Mouse (Mus musculus) megakaryocyte-erythroid progenitor cell, adult 5-6 weeks (primary cell): ENCODE measurements around the gene Slc23a4. TPM values are rescaled to one million over a fixed set of nuclear protein-coding genes. Genes with fewer than 3 reads are reported as not detected.
A peak's percentile ranks its signal among the peaks of the same experiment; 100 is the strongest.

Source experiments
- ATAC-seq: replicated peaks from 2 replicates; pipeline ENCODE4 v1.8.0; 2016; ENCODE audit warnings: mild to moderate bottlenecking, inconsistent platforms; ENCODE audit not compliant: severe bottlenecking, poor library complexity, low FRiP score, low TSS enrichment
- total RNA-seq, 2 experiments: library from RNA; stranded (forward) in 1 of 2; stranded (reverse) in 1 of 2; fragments of 200-1000, 215-1000 nt in 1 of 2; fragments of >200 nt in 1 of 2; fragmentation: Nextera tagmentation in 1 of 2; gene quantifications; 2 replicates each; pipeline ENCODE4 v1.2.3; 2014 to 2017

The Slc23a4 gene
- total RNA-seq, 2 experiments from 2014 or later = 1.3 TPM; not detected in 1

DNA sequence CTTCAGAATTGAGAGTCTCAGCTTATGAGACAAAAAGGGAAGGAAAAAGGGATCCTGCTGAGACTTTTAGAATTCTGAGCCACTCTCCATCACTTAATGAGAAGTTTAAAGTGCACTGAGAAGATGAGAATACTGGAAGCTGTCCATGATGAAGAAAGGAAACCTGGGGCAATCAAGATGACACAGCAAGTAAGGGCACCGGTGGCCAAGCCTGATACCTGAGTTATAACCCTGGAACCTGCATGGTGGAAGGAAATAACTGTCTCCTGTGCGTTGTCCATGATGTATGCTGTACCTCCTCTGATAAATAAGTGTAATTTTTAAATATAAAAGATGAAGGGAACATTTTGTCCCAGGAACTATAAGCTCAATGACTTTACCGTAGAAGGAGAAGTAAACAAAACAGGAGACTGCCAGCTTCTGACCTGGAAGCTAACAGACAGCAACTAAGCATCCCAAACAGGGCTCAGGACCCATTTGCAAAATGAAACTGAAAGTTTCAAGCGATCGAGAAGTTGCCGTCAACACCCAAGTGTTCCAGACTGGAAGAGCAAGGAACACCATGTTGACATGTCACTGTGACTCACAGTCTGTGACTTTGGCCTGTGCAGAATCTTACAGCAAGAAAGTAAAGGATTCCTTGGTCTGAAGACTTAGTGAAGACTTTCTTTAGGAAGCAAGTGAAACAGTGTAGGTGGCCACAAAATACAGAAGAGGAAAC, 22.2 kb downstream of the Slc23a4 start:
- peak; percentile 50; the same call in 1 of the 2 replicates for ATAC-seq

DNA sequence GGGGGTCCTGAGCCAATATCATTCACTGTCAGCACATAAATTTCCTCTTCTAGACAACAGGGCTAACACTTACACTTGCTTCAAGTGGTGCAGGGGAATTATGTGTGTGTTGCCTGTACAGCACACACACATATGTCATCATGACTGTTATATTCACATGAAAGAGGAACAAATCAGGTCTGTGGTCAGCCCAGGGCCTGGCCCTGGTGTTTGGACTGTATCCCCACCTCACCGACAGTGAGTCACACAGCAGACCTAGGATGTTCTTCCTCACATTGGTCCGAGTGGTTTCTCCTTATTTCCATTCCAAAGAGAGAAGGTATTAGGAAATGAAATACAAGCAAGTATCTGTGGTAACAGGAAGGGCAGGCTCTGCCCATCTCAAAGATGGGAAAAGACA, 23.7 kb downstream of the Slc23a4 start:
- ATAC-seq = no peak

DNA sequence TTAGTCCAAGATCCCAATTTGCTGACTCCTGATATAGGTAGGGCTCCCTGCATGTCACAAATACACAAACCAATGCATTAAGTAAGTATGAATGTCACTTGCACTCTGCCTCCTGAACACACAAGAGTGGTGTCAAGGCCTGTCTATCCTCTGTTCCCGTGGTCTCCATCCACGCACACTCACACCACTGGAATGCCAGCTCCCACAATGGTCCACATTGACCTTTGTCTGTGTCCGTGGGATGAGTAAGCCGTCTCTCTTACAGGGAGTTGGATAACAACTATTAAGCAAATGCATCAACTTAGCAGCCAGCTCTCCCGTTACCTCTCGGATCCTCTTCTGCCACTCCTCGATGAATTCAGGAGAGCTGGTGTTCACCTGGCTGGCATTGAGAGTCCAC, 29.1 kb downstream of the Slc23a4 start:
- no peak for ATAC-seq

DNA sequence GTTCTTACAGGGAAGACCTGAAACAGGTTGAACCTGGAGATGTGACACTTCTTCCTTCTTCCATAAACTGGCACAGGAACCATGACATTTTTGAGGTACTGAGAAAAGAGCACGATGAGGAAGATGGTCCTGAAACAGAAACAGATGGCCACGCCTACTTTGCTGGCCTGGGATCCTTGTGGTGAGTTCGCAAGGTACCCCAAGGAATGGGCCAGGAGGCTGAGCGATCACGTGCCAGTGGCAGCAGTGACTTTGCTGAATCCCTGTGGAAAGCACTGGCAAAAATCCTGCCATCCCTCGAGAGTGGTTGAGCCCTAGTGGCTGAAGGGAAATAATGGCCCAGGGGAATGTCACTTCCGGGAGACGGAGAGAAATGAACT, 32.4 kb downstream of the Slc23a4 start:
- no peak for ATAC-seq

DNA sequence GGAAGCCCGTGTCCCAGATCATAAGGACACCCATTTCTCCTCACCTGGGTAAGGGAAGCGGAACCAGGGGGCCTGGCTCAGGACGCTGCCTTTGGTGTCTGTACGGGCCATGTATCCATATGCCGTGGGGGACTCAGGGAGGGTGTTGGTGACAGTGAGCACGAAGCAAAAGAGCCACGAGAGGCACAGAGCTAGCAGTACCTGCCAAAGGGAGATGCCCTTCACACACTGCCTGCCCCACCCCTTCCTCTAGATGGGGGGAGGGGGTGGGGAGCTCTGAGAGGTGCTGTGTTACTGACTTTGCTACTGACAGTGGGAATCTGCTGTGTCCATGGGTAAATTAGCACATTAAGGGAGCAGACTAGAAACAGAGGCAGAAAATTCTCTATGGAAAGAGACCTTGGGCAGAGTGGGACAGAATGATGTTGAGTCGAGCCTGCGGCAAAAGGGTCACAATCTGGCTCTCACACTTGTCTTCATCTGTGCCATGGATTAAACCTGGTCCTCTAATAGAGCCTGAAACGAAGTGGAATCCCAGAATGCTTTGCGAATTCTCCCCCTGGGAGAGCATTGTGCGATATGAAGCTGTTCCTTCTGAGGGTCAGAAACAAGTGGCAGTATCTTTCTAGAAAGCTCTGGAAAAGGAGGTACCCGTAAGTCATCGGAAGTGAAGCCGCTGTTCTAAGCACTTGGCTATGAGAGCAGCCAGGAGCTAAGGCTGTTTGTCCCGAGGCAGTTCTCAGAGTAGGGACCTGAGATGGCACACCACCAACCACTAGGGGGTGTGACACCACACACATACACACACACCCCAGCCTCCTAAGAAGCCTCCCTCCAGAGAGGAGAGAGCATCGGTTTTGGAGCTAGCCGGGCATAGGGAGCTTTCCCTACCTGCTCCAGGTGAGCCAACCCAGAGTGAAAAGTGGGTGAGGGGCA, 33.0 kb downstream of the Slc23a4 start:
- peak; percentile 93 for ATAC-seq

DNA sequence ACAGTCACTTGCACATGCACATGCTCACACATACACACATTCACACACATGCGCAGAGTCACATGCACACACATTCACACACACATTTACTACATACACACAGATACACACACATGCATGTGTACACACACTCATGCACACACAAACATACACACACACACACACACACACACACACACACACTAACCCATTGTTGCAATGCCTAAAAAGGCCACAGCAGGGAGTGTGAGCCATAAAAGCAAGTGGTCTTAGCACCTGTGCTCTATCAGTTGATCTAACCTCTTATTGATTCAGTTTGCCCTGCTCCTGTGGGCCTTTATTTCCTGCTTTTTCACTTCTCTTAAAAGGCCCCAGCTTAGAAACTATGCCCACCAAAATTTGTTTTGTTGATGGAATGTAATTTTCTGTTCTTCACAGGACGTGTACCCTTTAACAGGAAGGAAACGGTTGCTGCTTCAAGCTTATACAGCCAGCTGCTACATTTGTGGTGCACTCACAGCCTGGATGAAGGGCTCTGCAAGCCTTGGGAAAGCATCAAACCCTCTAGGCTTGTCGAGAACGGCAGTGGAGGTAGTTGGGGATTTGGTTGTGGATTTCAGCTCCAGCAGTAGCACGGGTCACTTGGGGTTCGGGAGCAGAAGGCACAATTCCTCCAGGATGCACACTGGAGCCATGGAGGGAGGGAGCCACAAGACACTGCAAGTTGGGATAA, 36.1 kb downstream of the Slc23a4 start:
- ATAC-seq = no peak

DNA sequence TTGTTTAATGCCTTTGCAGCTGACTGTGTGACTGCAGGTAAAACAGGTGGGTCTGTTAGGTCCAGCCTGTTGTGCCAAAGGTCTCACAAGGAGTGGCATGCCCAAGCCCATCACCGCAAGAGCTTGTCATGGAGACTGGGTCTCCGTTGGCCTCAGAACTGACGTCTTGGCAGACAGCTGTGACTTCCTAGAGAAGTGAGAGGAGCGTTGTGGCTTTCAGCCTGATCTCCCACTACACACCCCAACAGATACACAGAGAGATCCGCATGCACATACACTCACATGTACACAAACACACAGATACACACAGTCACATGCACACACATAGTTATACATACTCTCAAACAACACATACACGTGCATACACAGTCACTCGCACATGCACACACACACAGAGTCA, 36.7 kb downstream of the Slc23a4 start:
- no peak for ATAC-seq

DNA sequence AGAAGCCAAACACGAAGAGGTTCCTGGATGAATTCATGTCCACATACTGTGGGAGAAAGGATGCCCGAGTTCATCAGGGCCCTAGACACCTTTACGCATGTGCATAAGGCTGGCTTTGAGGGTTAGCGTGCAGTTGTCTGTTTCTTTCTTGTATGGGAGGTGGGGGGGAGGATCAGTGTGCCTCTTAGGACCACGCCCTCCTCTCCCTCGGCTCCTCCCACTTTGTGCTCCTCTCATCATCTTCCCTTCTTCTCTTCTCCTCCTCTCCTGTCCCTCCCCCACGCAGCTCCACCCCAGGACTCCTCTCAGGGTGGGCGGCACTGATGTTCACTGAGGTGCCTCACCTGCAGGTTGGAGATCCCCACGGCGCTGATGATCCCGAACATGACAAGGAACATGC, 39.7 kb downstream of the Slc23a4 start:
- no peak for ATAC-seq

DNA sequence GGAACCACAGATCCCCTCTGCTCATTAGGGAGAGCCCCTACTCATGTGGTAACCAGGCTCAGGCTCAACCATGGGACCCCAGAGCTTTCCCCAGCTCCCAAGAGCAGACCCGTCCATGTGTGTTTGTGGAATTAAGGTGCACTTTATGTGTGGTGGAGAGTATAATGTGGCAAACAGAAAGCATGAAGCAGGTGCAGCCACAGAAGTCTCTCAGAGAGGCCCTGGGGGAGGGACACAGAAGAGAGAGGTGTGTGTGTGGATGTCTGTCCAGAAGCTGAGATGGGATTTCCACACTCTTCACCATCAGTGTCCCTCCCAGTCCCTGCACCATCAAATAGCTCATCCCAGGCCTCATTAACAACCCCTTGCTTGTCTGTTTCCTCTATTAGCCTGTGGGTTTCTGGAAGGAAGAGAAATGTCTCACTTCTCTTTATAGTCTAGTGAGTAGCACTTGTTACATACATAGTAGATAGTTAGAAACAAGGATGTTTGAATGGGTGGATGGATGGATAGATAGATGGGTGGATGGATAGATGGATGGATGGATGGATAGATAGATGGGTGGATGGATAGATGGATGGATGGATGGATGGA, 41.6 kb downstream of the Slc23a4 start:
- ATAC-seq = no peak

DNA sequence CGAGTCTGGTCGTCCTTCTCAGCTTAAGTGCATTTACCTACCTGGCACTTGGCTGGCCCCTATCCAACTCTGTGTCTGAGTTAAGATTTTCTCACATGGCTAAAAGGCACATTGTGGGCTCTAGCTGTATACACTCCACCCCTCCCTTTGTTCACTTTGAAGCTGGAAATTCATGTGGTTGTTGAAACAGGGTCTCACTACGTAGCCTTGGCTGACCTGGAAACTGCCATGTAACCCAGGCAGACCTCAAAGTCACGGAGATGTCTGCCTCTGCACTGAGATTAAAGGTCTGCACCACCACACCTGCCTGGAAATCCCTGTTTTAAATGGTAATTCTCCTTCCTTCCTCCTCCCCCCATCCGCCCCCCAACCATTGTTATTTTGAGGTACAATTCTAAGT, 44.7 kb downstream of the Slc23a4 start:
- ATAC-seq = no peak

DNA sequence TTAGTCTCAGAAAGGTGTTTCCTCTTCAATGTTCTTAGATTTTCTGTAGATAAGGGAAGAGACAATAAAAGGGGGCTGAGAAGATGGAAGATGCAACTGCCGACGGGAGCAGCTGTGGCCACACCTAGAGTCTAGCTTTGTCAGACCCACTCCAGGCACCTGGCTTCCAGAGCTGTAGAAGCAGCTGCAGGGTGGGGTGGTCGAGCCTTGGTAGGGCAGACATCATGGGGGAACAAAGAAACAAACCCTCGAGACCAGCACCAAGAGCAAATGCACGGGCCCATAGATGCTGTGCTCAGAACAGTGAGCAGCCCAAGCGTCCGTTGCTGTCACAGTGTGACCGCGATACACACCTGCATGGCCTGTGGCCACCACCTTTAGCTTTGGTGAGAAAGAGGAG, 45.8 kb downstream of the Slc23a4 start:
- no peak for ATAC-seq

DNA sequence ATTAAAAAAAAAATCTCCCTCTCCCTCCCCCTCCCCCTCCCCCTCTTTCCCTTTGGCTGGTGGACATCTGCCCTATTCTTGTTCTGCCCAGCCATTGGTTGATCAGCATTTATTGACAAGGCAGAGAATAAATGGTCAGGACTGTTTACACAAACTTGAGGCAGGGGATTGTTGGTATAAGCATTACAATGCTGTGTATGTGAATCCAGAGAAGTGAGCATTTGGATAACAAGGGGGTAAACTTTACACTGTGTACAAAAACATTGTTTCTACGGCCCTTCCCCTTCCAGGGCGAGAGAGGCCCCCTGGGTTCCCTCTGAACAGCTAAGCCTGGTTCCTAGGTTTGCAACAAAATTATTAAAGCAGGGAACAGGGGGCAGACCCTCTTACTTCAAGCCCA, 46.7 kb downstream of the Slc23a4 start:
- no peak for ATAC-seq

DNA sequence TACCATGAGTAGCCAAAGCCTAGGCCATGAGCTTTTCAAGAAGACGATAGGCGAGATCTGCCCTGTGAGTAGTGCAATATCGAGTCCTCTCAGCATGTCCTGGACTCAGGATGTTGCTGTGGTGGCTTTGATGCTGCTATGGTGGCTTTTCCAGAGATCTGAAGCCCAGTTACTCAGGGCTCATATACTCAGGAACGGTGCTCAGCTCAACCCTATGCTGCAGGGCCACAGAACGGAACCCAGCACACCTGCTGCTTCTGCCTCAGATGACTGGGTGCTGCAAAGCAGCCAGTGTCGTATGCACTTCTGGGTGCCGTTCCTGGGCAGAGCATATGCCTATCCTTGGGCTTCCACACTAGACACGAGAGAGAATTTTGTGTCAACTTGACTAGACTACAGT, 48.8 kb downstream of the Slc23a4 start:
- no peak for ATAC-seq

DNA sequence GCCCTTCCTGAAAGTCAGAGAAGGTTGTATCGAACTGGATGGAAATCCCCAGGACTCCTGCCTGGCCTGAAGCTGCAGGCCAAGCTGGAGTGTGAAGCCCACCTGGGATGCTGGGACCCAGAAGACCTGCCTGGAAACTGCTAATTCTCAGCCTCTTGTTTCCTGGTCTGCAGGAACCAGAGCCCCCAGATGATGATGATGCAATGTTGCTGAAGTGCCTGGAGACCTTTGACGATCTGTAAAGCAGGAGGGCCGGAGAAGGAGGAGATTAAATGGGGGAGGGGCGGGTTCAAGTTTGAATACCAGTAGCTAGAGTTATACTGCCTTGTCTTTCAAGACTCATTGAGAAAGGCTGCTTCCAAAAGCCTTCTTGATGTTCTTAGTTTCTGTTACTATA, 49.3 kb downstream of the Slc23a4 start:
- ATAC-seq = no peak

DNA sequence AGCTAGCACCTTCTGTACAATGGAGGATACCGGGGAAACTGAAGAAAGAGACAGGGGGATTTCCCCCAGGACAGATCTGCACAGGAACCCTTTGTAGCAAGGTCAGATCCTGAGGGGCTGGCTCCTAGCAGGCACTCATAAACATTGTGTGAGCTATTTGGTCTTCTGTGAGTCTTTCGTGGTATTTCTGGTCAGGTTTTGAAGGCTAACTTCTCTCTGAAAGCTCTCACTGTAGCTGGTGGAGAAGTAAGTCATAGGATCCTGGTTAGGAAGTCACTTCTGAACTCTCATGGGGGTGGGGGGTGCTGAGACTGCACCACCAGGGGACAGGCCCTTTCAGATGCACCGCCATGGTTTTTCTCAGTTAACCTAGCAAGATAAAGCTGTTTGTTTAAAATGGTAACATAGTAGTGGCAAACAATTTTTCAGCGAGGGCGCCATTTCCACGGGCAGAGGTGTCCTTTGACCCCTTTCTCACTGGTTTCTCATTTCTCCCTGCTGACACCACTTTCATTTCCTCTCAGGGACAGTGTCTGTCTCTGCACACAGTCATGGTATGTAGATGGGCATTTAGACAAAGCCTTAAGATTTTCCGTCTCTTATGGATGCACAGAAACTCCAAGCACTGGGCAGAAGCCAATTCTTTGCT, 49.8 kb downstream of the Slc23a4 start:
- ATAC-seq = no peak

DNA sequence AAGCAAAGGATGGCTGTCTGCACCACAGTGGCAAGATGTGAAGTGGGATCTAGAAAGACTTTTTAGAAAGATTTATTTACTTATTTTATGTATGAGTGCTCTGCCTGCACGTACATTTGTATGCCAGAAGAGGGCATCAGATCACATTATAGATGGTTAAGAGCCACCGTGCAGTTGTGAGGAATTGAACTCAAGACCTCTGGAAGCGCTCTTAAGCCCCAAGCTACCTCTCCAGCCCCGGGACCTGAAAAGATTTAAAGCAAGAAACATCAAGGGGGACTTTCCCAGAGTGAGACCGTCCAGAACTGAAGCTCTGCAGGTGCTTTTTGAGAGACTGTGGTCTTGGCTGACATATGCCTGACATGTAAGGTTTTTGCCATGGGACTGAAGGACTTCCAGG, 51.5 kb downstream of the Slc23a4 start:
- ATAC-seq = 0 out of 2 replicates have a peak, but pooled peaks have one; percentile 13

DNA sequence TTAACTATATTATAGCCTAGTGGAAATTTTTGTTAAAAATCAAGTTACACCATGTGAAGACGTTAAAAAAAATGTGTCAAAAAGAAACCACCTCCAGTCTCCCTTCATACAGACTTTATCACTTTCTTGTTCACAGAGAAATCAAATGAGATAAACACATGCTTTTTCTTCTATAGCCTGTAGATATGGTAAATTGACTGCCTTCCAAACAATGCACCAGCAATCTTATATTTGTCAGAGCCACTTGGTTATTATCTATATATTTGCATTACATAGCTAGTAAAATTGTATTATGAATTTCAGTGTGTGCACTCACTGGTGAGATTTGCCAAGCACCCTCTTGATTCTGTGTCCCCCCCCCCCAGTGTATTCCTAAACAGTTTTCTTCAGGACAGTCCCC, 55.6 kb downstream of the Slc23a4 start:
- peak; percentile 57; the same call in 1 of the 2 replicates for ATAC-seq

DNA sequence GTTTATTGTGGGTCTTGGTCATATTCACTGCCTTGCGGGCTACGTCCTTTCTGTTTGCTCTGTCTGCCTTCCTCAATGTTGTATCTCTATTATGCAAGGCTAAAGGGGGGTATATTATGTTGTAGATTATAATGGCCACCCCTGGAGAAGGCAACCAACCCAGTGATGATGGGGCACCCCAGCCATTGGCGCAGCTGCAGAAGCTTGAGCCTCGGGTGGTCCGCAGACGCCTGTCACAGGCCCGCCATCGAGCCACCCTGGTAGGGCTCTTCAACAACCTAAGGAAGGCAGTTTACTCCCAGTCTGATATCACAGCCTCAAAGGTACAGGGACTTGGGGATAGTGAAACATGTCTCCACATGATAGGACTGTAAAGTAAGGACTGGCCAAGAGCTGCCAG, 60.6 kb downstream of the Slc23a4 start:
- 0 out of 2 replicates have a peak, but pooled peaks have one; percentile 2 for ATAC-seq

DNA sequence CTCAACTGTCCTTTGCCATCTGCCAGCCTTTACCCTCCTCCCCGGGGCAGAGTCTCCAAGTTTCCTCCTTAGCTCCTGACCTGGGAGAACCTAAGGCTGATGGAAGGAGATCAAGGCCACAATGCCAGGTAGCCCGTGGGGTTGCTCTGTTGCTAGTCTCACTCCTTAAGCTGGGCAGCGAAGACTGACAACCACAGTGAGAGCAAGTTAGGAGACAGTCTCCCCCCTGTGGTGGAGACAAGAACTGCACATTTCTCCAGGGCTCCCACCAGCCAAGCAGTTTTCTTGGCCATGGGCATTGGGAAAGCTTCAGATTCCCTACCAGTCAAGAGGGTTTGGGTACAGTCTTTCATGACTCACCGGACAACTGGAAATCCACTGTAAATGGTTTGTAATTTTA, 61.0 kb downstream of the Slc23a4 start:
- ATAC-seq = peak; percentile 86
